Mouse (Mus musculus) bone marrow macrophage, adult 2 months (primary cell): ENCODE measurements at regions not wholly inside any gene's neighbourhood (a gene's known extent, or its start where the extent isn't known, plus 50 kb on each side); places are given as distances from the start of the nearest gene placed in this dataset.

Source experiments
- CTCF ChIP-seq: IDR thresholded peaks from 2 replicates; pipeline ENCODE4 v1.5.1; 2012; ENCODE audit warnings: low read depth, mild to moderate bottlenecking, low read length, moderate library complexity
- POLR2A ChIP-seq: IDR thresholded peaks from 2 replicates; pipeline ENCODE4 v1.6.1; 2012; ENCODE audit warnings: mild to moderate bottlenecking, low read depth, low read length, borderline replicate concordance

DNA sequence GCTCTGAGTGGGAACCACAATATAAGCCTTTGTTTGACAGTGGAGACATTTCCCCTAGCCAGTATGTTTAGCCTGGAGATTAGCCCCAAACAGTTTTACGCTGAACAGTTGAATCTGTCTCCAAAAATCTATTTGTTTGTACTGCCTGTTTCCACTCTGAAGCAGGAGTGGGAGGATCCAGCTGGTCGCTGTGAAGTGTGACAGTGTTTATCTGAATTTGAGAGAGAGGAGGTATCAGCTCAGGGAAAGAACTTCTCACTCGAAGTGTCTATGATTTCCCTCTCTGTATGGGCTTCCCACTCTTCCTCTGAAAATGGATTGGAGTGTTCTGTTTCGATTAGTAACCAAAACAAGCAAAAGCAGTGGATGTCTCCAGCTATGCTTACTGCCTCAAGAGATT lies 324.4 kb upstream of the Adam34 start:
- TF ChIP-seq POLR2A (no peak), CTCF (no peak)
